Mouse (Mus musculus) lung, postnatal 0 days (tissue): ENCODE measurements around the gene Nfatc2ip.

Experiments
- CTCF ChIP-seq: IDR thresholded peaks from 2 replicates; pipeline ENCODE4 v1.5.1; 2016; ENCODE audit warnings: antibody characterized with exemption, mild to moderate bottlenecking
- EP300 ChIP-seq: IDR thresholded peaks from 2 replicates; pipeline ENCODE4 v1.6.1; 2016; ENCODE audit warnings: antibody characterized with exemption, mild to moderate bottlenecking, control low read depth

DNA sequence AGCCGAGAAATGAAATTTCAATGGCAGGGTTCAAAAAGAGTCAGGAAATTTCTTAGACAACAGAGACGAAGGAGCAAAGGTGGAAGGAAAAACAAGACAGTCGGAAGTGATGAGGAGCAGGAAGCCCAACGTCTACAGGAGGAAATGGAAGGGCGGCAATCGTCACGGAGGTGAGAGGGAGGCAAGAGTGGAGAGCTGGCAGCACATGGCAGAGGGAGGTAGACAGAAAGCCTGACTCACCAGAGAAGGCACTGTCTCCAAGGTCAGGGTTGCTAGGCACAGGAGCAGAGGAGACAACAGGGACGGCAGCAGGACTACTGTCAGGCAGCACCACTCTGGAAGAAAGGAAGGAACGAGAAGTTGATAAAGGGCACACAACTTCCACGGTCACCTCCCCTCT lies 28.9 kb downstream of the Nfatc2ip start:
- TF ChIP-seq CTCF (no peak), EP300 (no peak)
